ENCODE assay signal across 8 mouse cellular contexts in genomic region chr12:80062410-80063401, GRCm38 (mm10). TPM values are rescaled to one million over a fixed set of nuclear protein-coding genes. Genes with fewer than 3 reads are reported as not detected.
DNase-seq lines count a peak whose midpoint lies in the region; ATAC-seq lines count a peak whose summit lies in the region.

No protein-coding gene starts in this region.

- no peaks in the 10 kb centered on the region for H3K9me3 ChIP-seq in lung, embryonic 15.5 days
- no peaks in the 10 kb centered on the region for H3K9me3 ChIP-seq in embryonic facial prominence, embryonic 11.5 days (replicated peaks; ENCODE audit: control insufficient read depth, low read length)
- no peaks in the 10 kb centered on the region for H3K9me3 ChIP-seq in heart, embryonic 12.5 days (replicated peaks)
- H3K9me3 ChIP-seq in midbrain, embryonic 15.5 days = no peaks in the 10 kb centered on the region

- H3K4me2 ChIP-seq in lung, embryonic 15.5 days = 0 out of 2 replicates have a peak overlapping the region, but pooled peaks have one; percentile 1
- H3K4me2 ChIP-seq in embryonic facial prominence, embryonic 11.5 days (ENCODE audit: low read depth, low read length) = peak overlapping the region; percentile 6; the same call in 1 of the 2 replicates
- peak overlapping the region; percentile 33 for H3K4me2 ChIP-seq in heart, embryonic 12.5 days
- peak overlapping the region; percentile 9; the same call in 1 of the 2 replicates for H3K4me2 ChIP-seq in midbrain, embryonic 15.5 days

- DNase-seq in lung, postnatal 25 days (ENCODE audit: low spot score) = no peak
- peak; percentile 87 for DNase-seq in embryonic facial prominence, embryonic 11.5 days (ENCODE audit: low spot score)
- DNase-seq in layer of hippocampus, postnatal 25 days (ENCODE audit: extremely low spot score in 1 of 2, low spot score in 1 of 2) = peak; percentile 7 to 16
- DNase-seq in ovary, postnatal 14 days (ENCODE audit: low spot score) = no peak
- no peak for DNase-seq in MN1 (ENCODE audit: low spot score)

- peak overlapping the region; percentile 88 for H3K27ac ChIP-seq in lung, embryonic 15.5 days
- H3K27ac ChIP-seq in embryonic facial prominence, embryonic 11.5 days (replicated peaks; ENCODE audit: low read depth, low read length) = peak overlapping the region; percentile 86
- H3K27ac ChIP-seq in heart, embryonic 12.5 days (ENCODE audit: poor library complexity, severe bottlenecking) = peak overlapping the region; percentile 92
- H3K27ac ChIP-seq in midbrain, embryonic 15.5 days = peak overlapping the region; percentile 83

- peak; percentile 71 for ATAC-seq in lung, embryonic 15.5 days (ENCODE audit: borderline replicate concordance, extremely low read depth, low FRiP score, low TSS enrichment)
- peak; percentile 93 for ATAC-seq in embryonic facial prominence, embryonic 11.5 days (replicated peaks; ENCODE audit: insufficient number of reproducible peaks, low FRiP score, low TSS enrichment, low read depth)
- peak; percentile 54; the same call in 1 of the 2 replicates for ATAC-seq in heart, embryonic 12.5 days (ENCODE audit: insufficient number of reproducible peaks, low FRiP score)
- ATAC-seq in midbrain, embryonic 15.5 days (replicated peaks) = peak; percentile 93

- no peaks in the 10 kb centered on the region for H3K36me3 ChIP-seq in lung, embryonic 15.5 days
- no peaks in the 10 kb centered on the region for H3K36me3 ChIP-seq in embryonic facial prominence, embryonic 11.5 days (replicated peaks; ENCODE audit: control insufficient read depth, insufficient read depth, low read depth, low read length)
- H3K36me3 ChIP-seq in heart, embryonic 12.5 days = no peaks in the 10 kb centered on the region
- H3K36me3 ChIP-seq in midbrain, embryonic 15.5 days (replicated peaks) = no peaks in the 10 kb centered on the region

- H3K4me3 ChIP-seq in lung, embryonic 15.5 days = no peak overlapping the region
- H3K4me3 ChIP-seq in embryonic facial prominence, embryonic 11.5 days (ENCODE audit: low read depth, low read length) = no peak overlapping the region
- no peak overlapping the region for H3K4me3 ChIP-seq in heart, embryonic 12.5 days
- H3K4me3 ChIP-seq in midbrain, embryonic 15.5 days = no peak overlapping the region

- no peak overlapping the region for H3K9ac ChIP-seq in lung, embryonic 15.5 days
- H3K9ac ChIP-seq in embryonic facial prominence, embryonic 11.5 days (replicated peaks; ENCODE audit: low read length) = peak overlapping the region; percentile 30
- H3K9ac ChIP-seq in heart, embryonic 12.5 days = 0 out of 2 replicates have a peak overlapping the region, but pooled peaks have one; percentile 42
- no peak overlapping the region for H3K9ac ChIP-seq in midbrain, embryonic 15.5 days

- 7% methylated on average over 6 of the region's 6 CpGs for WGBS in lung, embryonic 15.5 days
- 3% methylated on average over 6 of the region's 6 CpGs for WGBS in embryonic facial prominence, embryonic 11.5 days
- WGBS in heart, embryonic 12.5 days = 20% methylated on average over 6 of the region's 6 CpGs
- 1% methylated on average over 6 of the region's 6 CpGs for WGBS in midbrain, embryonic 15.5 days

- H3K27me3 ChIP-seq in lung, embryonic 15.5 days = no peaks in the 10 kb centered on the region
- no peaks in the 10 kb centered on the region for H3K27me3 ChIP-seq in embryonic facial prominence, embryonic 11.5 days (ENCODE audit: control insufficient read depth, insufficient read depth, low read length)
- no peaks in the 10 kb centered on the region for H3K27me3 ChIP-seq in heart, embryonic 12.5 days (replicated peaks)
- no peaks in the 10 kb centered on the region for H3K27me3 ChIP-seq in midbrain, embryonic 15.5 days (replicated peaks)

- peaks cover 49% of the 10 kb centered on the region for H3K4me1 ChIP-seq in lung, embryonic 15.5 days
- H3K4me1 ChIP-seq in embryonic facial prominence, embryonic 11.5 days (ENCODE audit: control insufficient read depth, insufficient read depth, low read length) = peaks cover 12% of the 10 kb centered on the region
- H3K4me1 ChIP-seq in heart, embryonic 12.5 days (replicated peaks) = peaks cover 58% of the 10 kb centered on the region
- H3K4me1 ChIP-seq in midbrain, embryonic 15.5 days = peaks cover 38% of the 10 kb centered on the region

RNA-seq across cellular contexts. Expression of gene Zfp36l1, which starts 50.1 kb away (rescaled TPM):
- polyA plus RNA-seq in lung, embryonic 15.5 days (2015; fragmentation: Nextera tagmentation; extraction: Ambion mirVana) = 139 and 147 TPM in 2 replicates
- polyA plus RNA-seq in embryonic facial prominence, embryonic 11.5 days (2014; fragmentation: Nextera tagmentation; extraction: Ambion mirVana) = 154 and 160 TPM in 2 replicates
- 98.4 and 101 TPM in 2 replicates for polyA plus RNA-seq in heart, embryonic 12.5 days (2016; fragmentation: Nextera tagmentation; extraction: Ambion mirVana)
- total RNA-seq in layer of hippocampus, postnatal 25 days (2021) = 10 to 100 TPM; 37.2 to 40.8 TPM
- polyA plus RNA-seq in midbrain, embryonic 15.5 days (2015; fragmentation: Nextera tagmentation; extraction: Ambion mirVana) = 37.1 and 41.4 TPM in 2 replicates

Comparison
In these comparisons a context has a peak if more than half of its experiments do, and no peak if none do; other contexts are left out.
1. H3K9ac ChIP-seq: peak in embryonic facial prominence, embryonic 11.5 days (single experiment) and heart, embryonic 12.5 days (single experiment); none in lung, embryonic 15.5 days (single experiment) and midbrain, embryonic 15.5 days (single experiment).
2. DNase-seq: peak in embryonic facial prominence, embryonic 11.5 days (single experiment) and layer of hippocampus, postnatal 25 days (2 of 2); none in lung, postnatal 25 days (single experiment), ovary, postnatal 14 days (single experiment) and MN1 (single experiment).
3. Peak in every context shown above with its lines, with median percentiles within 50 percentile points of each other: ATAC-seq, H3K27ac ChIP-seq and H3K4me2 ChIP-seq.